Mouse (Mus musculus): ENCODE measurements at regions not wholly inside any gene's neighbourhood (a gene's known extent, or its start where the extent isn't known, plus 50 kb on each side); places are given as distances from the start of the nearest gene placed in this dataset.
A peak's percentile ranks its signal among the peaks of the same experiment; 100 is the strongest.

GRCm38 (mm10) chr9:31602707-31603106 is 138.4 kb upstream of the Tmem45b start:
- Histone ChIP-seq H3K79me2 (ENCODE audit: control insufficient read depth, insufficient read depth) (no peaks in the 10 kb centered on the region), H3K27me3 (ENCODE audit: control insufficient read depth, insufficient read depth, insufficient read length) (peaks cover 4% of the 10 kb centered on the region), H3K4me2 (ENCODE audit: low read depth) (no peak overlapping the region), H3ac (ENCODE audit: control insufficient read depth, insufficient read length) (no peak overlapping the region), H3K36me3 (ENCODE audit: control insufficient read depth, insufficient read depth) (no peaks in the 10 kb centered on the region), H3K4me3 (no peak overlapping the region)
- no peak for TF ChIP-seq POLR2A (IDR thresholded peaks at IDR 0.05; ENCODE audit: insufficient read length, low read depth)
- TF ChIP-seq MYOG (IDR thresholded peaks at IDR 0.05; ENCODE audit: control insufficient read depth in 1 of 3, insufficient read depth in 1 of 3, insufficient read length in 2 of 3, low read depth in 2 of 3) = no peak
- no peak for TF ChIP-seq POLR2AphosphoS2 (IDR thresholded peaks at IDR 0.05; ENCODE audit: insufficient read length, low read depth)
- TF ChIP-seq MYOD1 (IDR thresholded peaks at IDR 0.05; ENCODE audit: control insufficient read depth in 1 of 3, insufficient read length in 2 of 3, low read depth in 2 of 3) = no peak
- no peak for TF ChIP-seq USF1 (IDR thresholded peaks at IDR 0.05; ENCODE audit: low read depth)
- no peak for TF ChIP-seq CEBPB (IDR thresholded peaks at IDR 0.05; ENCODE audit: insufficient read depth, poor library complexity, severe bottlenecking)
- no peak for TF ChIP-seq TCF3 (IDR thresholded peaks at IDR 0.05; ENCODE audit: insufficient read length, low read depth)
- no peak for TF ChIP-seq E2F4 (IDR thresholded peaks at IDR 0.05; ENCODE audit: insufficient read depth)
- no peak for TF ChIP-seq TCF12 (IDR thresholded peaks at IDR 0.05; ENCODE audit: insufficient read depth, poor library complexity, severe bottlenecking)
- TF ChIP-seq MAX (IDR thresholded peaks at IDR 0.05; ENCODE audit: low read depth) = no peak
- no peak for TF ChIP-seq REST (IDR thresholded peaks at IDR 0.05; ENCODE audit: insufficient read depth, insufficient read length)
- TF ChIP-seq SRF (IDR thresholded peaks at IDR 0.05; ENCODE audit: control insufficient read depth, insufficient read length, low read depth) = no peak

DNA sequence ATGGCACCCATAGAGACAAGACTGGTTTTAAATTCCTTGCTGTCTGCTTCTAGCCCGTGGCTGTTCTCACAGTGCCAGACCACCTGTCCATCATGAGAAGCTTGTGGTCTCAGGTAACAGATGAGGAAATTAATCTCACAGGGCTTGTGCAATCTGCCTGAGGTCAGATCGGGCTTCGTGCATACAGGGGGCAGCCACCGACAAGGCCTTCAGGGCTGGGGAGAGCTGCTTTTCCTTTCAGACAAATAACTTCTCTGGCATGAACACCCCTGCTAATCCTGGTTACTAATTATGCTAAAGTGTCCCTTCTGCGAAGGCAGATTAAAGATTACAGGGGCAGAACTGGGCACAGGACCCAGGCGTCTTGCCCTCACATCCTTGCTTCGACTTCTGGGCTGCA is 130.8 kb upstream of the Tmem45b start:
- Histone ChIP-seq H3K79me2 (ENCODE audit: control insufficient read depth, insufficient read depth) (no peaks in the 10 kb centered on the region), H3K4me3 (no peak overlapping the region), H3ac (ENCODE audit: control insufficient read depth, insufficient read length) (no peak overlapping the region), H3K4me2 (ENCODE audit: low read depth) (no peak overlapping the region), H3K27me3 (ENCODE audit: control insufficient read depth, insufficient read depth, insufficient read length) (no peaks in the 10 kb centered on the region), H3K36me3 (ENCODE audit: control insufficient read depth, insufficient read depth) (no peaks in the 10 kb centered on the region)
- TF ChIP-seq POLR2A (IDR thresholded peaks at IDR 0.05; ENCODE audit: insufficient read length, low read depth) = no peak
- peak in 1 of 3 experiments; percentile 47 for TF ChIP-seq MYOD1 (IDR thresholded peaks at IDR 0.05; ENCODE audit: control insufficient read depth in 1 of 3, insufficient read length in 2 of 3, low read depth in 2 of 3)
- no peak for TF ChIP-seq CEBPB (IDR thresholded peaks at IDR 0.05; ENCODE audit: insufficient read depth, poor library complexity, severe bottlenecking)
- TF ChIP-seq MYOG (IDR thresholded peaks at IDR 0.05; ENCODE audit: control insufficient read depth in 1 of 3, insufficient read depth in 1 of 3, insufficient read length in 2 of 3, low read depth in 2 of 3) = no peak

GRCm38 (mm10) chr9:31587671-31588070 is 123.4 kb upstream of the Tmem45b start:
- H3K4me2 ChIP-seq (ENCODE audit: low read depth) = no peak overlapping the region
- peaks cover 9% of the 10 kb centered on the region for H3K27me3 ChIP-seq (ENCODE audit: control insufficient read depth, insufficient read depth, insufficient read length)
- no peaks in the 10 kb centered on the region for H3K36me3 ChIP-seq (ENCODE audit: control insufficient read depth, insufficient read depth)
- H3ac ChIP-seq (ENCODE audit: control insufficient read depth, insufficient read length) = no peak overlapping the region
- no peak for TF ChIP-seq USF1 (IDR thresholded peaks at IDR 0.05; ENCODE audit: low read depth)
- TF ChIP-seq POLR2AphosphoS2 (IDR thresholded peaks at IDR 0.05; ENCODE audit: insufficient read length, low read depth) = no peak
- TF ChIP-seq CEBPB (IDR thresholded peaks at IDR 0.05; ENCODE audit: insufficient read depth, poor library complexity, severe bottlenecking) = no peak
- no peak for TF ChIP-seq REST (IDR thresholded peaks at IDR 0.05; ENCODE audit: insufficient read depth, insufficient read length)
- TF ChIP-seq POLR2A (IDR thresholded peaks at IDR 0.05; ENCODE audit: insufficient read length, low read depth) = no peak
- TF ChIP-seq MYOG (IDR thresholded peaks at IDR 0.05; ENCODE audit: control insufficient read depth in 1 of 3, insufficient read depth in 1 of 3, insufficient read length in 2 of 3, low read depth in 2 of 3) = no peak
- no peak for TF ChIP-seq SRF (IDR thresholded peaks at IDR 0.05; ENCODE audit: control insufficient read depth, insufficient read length, low read depth)
- TF ChIP-seq E2F4 (IDR thresholded peaks at IDR 0.05; ENCODE audit: insufficient read depth) = no peak
- no peak for TF ChIP-seq MAX (IDR thresholded peaks at IDR 0.05; ENCODE audit: low read depth)
- no peak for TF ChIP-seq TCF12 (IDR thresholded peaks at IDR 0.05; ENCODE audit: insufficient read depth, poor library complexity, severe bottlenecking)
- H3K79me2 ChIP-seq (ENCODE audit: control insufficient read depth, insufficient read depth) = no peaks in the 10 kb centered on the region
- no peak overlapping the region for H3K4me3 ChIP-seq

- peaks cover 17% of the 10 kb centered on the region for H3K27me3 ChIP-seq (ENCODE audit: control insufficient read depth, insufficient read depth, insufficient read length)
- H3K4me2 ChIP-seq (ENCODE audit: low read depth) = no peak overlapping the region
- H3K36me3 ChIP-seq (ENCODE audit: control insufficient read depth, insufficient read depth) = no peaks in the 10 kb centered on the region
- TF ChIP-seq TCF12 (IDR thresholded peaks at IDR 0.05; ENCODE audit: insufficient read depth, poor library complexity, severe bottlenecking) (no peak), SRF (IDR thresholded peaks at IDR 0.05; ENCODE audit: control insufficient read depth, insufficient read length, low read depth) (no peak), CEBPB (IDR thresholded peaks at IDR 0.05; ENCODE audit: insufficient read depth, poor library complexity, severe bottlenecking) (no peak), POLR2A (IDR thresholded peaks at IDR 0.05; ENCODE audit: insufficient read length, low read depth) (no peak), MYOD1 (IDR thresholded peaks at IDR 0.05; ENCODE audit: control insufficient read depth in 1 of 3, insufficient read length in 2 of 3, low read depth in 2 of 3) (no peak), TCF3 (IDR thresholded peaks at IDR 0.05; ENCODE audit: insufficient read length, low read depth) (no peak), REST (IDR thresholded peaks at IDR 0.05; ENCODE audit: insufficient read depth, insufficient read length) (no peak), USF1 (IDR thresholded peaks at IDR 0.05; ENCODE audit: low read depth) (no peak), MYOG (IDR thresholded peaks at IDR 0.05; ENCODE audit: control insufficient read depth in 1 of 3, insufficient read depth in 1 of 3, insufficient read length in 2 of 3, low read depth in 2 of 3) (no peak), MAX (IDR thresholded peaks at IDR 0.05; ENCODE audit: low read depth) (no peak), E2F4 (IDR thresholded peaks at IDR 0.05; ENCODE audit: insufficient read depth) (no peak), POLR2AphosphoS2 (IDR thresholded peaks at IDR 0.05; ENCODE audit: insufficient read length, low read depth) (no peak)
- H3K4me3 ChIP-seq = no peak overlapping the region
- H3K79me2 ChIP-seq (ENCODE audit: control insufficient read depth, insufficient read depth) = no peaks in the 10 kb centered on the region
- H3ac ChIP-seq (ENCODE audit: control insufficient read depth, insufficient read length) = no peak overlapping the region
Observed at GRCm38 (mm10) chr9:31583983-31584382, 119.7 kb upstream of the Tmem45b start.

DNA sequence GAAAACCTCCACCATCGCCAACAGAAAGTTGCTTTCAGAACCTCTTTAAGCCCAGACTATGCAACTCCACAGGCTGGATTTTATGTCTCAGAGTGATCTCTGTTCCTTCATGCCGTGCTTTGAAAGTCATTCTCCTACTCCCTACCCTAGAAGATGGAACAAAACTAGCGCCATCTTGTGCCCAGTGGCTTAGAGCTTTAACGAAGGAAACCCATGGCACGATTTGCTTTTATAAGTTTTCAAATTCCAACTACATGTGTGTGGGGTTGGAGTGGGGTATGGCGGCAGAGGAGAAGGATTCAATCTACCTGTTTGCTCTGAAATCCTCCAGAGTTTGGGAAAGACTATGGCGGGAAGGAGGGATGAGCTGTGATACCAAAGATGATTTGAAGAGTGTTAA is 118.7 kb upstream of the Tmem45b start:
- Histone ChIP-seq H3K4me3 (no peak overlapping the region), H3ac (ENCODE audit: control insufficient read depth, insufficient read length) (no peak overlapping the region), H3K36me3 (ENCODE audit: control insufficient read depth, insufficient read depth) (no peaks in the 10 kb centered on the region), H3K79me2 (ENCODE audit: control insufficient read depth, insufficient read depth) (no peaks in the 10 kb centered on the region), H3K4me2 (ENCODE audit: low read depth) (no peak overlapping the region), H3K27me3 (ENCODE audit: control insufficient read depth, insufficient read depth, insufficient read length) (peaks cover 12% of the 10 kb centered on the region)
- no peak for TF ChIP-seq MYOD1 (IDR thresholded peaks at IDR 0.05; ENCODE audit: control insufficient read depth in 1 of 3, insufficient read length in 2 of 3, low read depth in 2 of 3)
- TF ChIP-seq POLR2AphosphoS2 (IDR thresholded peaks at IDR 0.05; ENCODE audit: insufficient read length, low read depth) = no peak
- TF ChIP-seq MAX (IDR thresholded peaks at IDR 0.05; ENCODE audit: low read depth) = no peak
- no peak for TF ChIP-seq SRF (IDR thresholded peaks at IDR 0.05; ENCODE audit: control insufficient read depth, insufficient read length, low read depth)
- TF ChIP-seq CEBPB (IDR thresholded peaks at IDR 0.05; ENCODE audit: insufficient read depth, poor library complexity, severe bottlenecking) = no peak
